Mouse (Mus musculus) mouse trophoblast stem cell (cell line): ENCODE measurements around the gene Rspo3.

Experiments
- in situ Hi-C, 2 experiments: fragments of 300-500 bp; cut with MseI, MboI; formaldehyde crosslinking; loops; 2 replicates in 1 of 2; 3 replicates in 1 of 2; pipeline ENCODE4 v1.15.1; 2025

Gene Rspo3

DNA sequence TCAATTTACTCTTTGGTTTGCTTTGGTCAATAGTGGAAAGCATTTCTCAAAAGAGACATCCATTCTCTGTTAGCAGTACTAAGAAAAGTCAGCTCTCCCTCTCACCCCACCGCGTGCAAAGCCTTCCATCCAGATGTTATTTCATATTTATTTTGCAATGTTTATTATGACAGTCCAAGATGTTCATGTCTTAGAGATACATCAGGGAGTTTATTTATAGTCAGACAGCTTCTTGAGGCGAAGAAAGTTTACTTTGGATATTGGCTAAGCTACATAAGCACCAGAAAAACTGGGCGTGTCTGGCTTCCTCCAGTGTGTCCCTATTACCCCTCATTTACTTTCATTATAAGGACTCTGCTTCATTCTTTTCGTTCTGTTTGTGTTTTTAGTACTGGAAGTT, 94.4 kb downstream of the Rspo3 start:
- in situ Hi-C loops: no loop called here

DNA sequence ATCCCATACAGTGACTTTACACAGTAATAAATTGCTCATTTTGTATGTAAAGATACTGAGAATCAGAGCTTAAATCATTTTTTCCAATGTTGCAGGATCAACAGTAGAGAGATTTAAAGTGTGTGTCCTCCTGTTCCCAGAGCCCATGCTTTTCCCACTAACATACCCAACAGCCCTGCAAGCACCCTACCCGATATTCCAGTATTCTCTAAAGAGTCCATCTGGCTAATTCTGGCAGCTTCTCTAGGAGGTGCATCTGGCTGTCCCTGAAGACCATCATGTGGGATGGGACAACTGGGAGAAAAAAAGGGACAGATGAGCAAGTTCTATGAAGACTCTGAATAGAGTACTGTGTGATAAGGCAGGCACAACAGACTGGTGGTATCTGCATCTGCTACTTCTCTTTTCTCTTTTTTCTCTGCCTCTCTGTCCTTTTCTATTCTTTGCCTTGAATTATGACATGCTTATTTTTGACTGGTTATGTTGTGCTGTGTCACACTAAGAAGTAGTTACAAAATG, 102.7 kb downstream of the Rspo3 start:
- in situ Hi-C loops: no loop called here

DNA sequence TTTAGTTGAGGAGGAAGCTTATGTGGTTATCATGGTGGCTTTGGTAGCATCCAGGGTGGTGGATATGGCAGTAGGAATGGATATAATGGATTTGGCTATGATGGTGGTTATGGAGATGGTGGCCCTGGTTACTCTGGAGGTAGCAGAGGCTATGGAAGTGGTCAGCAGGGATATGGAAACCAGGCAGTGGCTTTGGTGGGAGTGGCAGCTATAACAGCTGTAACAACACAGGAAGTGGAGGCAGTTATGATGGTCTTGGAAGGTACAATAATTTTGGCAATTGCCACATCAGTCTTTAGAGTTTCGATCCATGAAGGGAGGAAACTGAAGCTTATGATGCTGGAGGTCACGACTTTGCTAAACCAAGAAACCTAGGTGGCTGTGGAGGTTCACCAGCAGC, 109.0 kb downstream of the Rspo3 start:
- in situ Hi-C loops: no loop called here

DNA sequence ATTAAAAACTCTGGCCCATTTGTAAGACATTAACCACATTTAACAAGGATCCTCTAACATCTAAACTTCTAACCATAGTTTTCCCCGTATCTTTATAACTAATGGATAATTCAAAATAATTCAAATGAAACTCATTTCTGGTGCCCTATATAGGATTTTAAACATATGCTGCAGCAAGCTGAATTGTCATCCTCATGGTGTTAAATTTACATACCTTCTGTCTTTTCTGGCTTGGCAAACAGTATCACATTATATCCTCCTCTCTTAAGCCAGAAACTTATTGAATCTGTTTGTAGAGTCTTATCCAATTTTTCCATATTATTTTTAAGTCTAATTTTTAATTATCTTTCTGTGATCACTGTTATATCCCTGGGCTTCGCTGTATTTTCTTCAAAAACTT, 111.1 kb downstream of the Rspo3 start:
- in situ Hi-C loops: no loop called here

DNA sequence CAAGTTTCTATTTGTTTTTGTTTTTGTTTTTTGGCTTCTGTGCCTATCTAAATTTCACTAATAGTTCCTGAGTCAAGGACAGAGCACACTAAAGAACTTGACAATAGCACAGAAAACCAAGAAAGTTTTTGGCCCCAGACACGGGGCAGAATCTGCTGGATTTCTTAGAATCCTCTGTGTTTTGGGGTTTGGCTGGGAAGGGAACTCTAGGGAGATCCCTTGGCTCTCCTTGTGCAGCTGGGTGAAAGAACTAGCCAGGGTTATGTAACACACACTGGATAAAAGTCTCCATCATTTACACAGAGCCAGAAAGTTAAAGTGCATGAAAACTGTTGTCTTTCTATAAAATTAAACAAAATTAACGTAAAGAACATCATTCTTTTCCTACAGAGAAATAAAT, 121.3 kb downstream of the Rspo3 start:
- in situ Hi-C loops: no loop called here

DNA sequence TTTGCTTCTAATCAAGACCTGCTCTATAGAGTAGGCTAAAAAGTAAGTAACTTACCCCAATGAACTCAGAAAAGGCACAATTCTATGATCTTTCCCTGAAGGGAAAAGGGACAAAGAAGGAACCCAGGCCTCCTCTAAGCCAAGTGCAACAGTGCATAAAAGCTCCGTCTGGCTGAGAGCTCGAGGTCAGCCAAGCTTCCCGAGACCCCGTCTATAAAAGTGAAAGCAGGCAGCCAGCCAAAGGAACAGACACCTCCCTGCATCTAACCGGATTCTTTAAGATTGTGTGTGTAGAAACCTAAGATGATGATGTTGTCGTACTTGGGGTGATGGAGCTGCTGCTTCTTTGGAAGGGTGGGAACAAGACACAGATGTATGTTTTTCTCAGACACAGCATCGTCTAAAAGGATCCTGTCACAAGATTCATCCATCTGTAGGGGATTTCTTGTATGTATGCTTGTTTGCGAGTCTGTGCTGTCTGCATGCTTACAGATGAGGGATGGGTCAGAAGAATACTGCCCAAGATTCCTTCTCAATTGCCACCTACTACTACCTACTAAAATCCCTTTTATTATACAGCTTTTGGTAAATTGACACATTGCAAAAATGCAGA, 132.9 kb downstream of the Rspo3 start:
- in situ Hi-C loops: no loop called here
